Mouse (Mus musculus): ENCODE measurements around the gene Pdcl3.

Pdcl3 gene

DNA sequence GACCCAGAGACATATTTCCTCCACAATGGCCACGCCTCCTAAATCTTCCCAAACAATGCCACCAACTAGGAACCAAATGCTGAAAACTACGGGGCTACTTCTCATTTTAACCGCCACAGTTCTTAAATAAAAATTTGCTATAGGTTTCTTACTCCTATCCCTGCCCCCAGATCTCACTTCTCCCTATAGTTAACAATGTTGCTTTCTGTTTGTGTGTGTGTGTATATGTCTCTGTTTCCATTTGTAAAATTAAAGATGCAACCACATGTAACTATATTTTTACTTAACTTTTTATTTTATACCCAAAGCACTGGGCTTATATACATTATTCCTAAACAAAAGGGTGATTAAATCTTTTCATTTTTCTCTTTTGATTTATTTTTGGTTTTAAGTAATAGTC is at the start of gene Pdcl3:
Gene Pdcl3, plus strand, starts transcription at position 301 of the 400 bp plus-strand sequence.
- no peak for DNase-seq

DNA sequence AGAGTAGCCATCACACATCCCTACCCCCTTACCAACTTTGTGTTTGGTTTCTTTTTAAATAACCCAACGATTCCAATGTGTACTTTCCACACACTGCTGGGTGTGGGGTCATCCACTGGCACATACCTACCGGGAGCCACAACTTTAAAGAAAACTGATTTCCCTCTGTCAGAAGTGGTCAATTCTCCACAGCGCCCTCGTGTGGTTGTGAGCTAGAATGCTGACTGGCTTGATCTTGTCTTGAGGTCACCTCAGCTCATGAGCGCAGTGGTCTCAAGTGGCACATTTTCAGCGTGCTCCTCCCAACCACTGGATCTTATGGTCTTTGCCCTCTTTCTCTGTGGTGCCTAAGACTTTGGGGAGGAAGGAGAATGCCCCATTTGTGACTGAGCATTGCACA is 48.6 kb upstream of the Pdcl3 start:
- peak; percentile 70 for DNase-seq

DNA sequence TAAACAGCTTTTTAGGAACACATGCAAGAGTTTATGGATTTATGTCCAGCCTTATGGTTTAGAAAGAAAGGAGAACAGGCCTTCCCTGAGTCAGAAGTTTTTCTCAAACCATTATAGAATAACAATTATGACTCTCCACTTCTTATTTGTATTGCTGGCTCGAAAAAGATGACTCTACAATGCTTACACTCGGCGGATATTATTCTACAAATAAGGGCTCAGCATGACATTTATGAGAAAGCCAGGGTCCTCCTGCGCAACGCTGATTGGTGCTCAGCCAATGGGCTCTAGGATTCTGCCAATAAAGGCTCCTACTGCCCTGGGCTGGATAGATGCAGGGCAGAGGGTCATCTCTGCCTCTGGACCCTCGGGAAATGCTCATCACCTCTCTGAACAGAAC is 46.6 kb upstream of the Pdcl3 start, which contains the start of gene Nms:
Gene Nms, plus strand, starts transcription at position 301 of the 400 bp plus-strand sequence.
- no peak for DNase-seq

DNA sequence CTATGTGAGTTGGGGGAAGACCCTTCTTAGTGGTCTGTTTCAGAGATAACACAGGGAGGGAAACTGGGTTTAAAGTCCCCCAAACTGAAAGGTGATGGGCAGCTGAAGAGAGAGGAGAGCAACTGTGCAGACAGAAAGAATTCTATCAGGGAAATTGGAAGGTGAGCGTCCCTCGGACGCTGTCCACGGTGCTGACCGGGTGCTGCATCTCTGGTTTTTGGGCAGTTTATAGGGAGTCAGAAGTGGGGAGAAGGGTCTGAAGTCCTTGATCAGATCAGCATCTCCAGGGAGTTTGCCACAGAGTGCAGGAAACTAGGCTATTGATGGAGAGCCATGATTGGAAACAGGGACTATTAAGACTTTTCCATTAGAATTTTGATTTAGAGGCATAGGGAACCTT is 45.8 kb upstream of the Pdcl3 start:
- DNase-seq = peak; percentile 65

DNA sequence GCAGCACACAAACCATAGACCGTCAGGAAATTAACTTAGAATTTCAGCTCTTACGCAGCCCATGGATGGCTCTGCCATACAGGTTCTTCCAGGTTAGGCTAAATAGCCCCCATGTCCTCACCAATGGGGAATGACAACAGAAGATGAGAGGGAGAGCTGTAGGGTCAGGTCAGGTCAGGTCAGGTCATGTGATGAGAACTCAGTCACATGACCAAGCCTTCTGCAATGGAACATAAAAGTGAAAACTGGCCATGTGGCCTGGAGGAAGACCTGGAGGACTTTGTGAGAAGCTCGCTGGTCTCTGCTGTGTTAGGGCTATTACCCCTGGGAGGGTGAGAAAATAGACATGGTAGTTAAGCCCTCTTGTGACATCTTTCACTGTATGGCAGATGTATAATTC is 29.0 kb upstream of the Pdcl3 start:
- DNase-seq = no peak

DNA sequence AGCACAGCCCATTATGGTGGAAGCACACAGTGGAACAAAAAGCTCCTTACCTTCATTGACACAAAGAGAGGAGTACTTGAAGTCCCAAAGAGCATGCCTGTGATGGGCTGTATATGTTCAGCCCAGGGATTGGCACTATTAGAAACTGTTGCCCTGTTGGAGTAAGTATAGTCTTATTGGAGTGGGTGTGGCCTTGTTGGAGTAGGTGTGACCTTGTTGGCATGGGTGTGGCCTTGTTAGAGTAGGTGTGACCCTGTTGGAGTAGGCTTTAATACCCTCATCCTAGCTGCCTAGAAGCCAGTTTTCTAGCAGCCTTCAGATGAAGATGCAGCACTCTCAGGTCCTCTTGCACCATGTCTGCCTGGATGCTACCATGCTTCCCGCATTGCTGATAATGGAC is 16.3 kb upstream of the Pdcl3 start:
- DNase-seq = no peak

DNA sequence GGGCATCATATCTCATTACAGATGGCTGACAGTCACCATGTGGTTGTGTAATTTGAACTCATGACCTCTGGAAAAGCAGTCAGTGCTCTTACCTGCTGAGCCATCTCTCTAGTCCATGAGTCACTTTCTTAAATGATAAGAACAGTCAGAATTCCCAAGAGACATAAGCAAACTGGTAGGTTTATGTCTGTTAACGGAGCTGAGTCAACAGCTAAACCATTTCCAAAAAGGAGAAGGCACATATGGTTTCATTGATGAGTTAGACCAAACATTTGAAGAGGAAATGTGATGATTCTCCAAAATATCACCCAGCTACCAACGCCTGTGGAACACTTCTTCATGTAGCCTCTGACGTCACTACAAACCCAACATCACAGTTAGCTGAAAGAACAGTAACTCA is 13.7 kb upstream of the Pdcl3 start:
- no peak for DNase-seq

DNA sequence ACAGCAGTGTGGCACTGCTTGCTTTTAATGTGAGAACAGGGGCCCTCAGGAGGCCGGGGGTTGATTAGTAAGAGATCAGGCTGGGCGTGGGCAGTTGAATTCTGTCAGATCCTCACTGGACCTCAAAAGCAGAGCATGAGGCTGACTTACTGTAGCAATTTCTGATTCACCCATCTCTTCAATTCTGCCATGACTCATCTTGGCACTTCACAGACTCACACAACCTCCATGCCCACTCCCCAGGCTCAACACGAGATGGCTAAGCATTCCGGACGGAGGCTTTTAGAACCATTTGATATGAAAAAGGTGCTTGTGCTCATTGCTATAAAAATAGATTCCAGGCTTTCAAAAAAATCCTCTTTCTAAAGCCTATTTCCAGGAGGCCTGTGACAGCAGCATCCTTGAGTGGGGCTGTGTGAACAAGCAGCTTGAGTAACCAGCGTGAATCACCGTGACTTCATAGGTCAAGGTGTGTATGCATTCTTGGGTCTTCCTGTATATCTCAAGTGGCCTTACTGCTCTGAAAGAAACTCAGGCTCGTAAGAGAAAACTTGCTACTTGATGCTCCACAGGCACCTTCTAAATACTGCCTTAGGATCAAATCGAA is 12.3 kb upstream of the Pdcl3 start:
- DNase-seq = no peak

DNA sequence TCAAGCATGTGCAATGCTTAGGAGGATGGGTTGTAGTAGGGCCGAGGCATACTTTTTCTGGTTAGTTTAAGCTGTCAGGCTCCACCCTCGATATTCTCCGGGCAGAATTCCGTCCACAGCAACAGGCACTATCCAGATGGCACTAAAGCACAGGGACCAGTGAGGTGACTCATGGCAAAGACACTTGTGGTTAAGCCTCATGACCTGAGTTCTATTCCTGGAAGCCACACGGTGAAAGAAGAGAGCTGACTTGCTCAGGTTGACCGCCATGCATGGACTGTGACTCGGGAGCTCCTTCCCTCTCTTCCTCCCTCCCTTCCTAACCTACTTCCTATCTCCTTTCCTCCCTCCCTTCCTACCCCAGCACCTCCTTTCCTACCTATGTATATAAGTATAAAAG is 5.5 kb upstream of the Pdcl3 start:
- no peak for DNase-seq

DNA sequence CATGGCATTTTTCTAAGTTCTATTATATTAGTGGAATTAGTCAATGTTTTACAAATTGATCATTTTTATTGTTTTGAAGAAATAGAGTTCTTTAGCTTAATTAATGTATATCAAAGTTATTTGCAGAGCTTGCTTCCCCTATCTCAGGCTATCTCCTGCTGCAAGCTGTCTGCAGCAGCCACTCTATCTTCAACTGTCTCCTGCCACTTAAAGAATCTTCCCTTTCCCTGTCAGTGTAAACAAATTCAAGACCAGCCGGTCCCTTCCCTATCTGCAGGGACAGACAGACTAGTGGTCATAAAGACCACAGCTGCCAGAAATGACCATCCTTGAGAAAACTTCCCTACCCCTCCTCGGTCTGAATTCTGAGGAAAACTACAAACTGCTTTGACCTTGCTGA is 1.5 kb upstream of the Pdcl3 start:
- DNase-seq = no peak

DNA sequence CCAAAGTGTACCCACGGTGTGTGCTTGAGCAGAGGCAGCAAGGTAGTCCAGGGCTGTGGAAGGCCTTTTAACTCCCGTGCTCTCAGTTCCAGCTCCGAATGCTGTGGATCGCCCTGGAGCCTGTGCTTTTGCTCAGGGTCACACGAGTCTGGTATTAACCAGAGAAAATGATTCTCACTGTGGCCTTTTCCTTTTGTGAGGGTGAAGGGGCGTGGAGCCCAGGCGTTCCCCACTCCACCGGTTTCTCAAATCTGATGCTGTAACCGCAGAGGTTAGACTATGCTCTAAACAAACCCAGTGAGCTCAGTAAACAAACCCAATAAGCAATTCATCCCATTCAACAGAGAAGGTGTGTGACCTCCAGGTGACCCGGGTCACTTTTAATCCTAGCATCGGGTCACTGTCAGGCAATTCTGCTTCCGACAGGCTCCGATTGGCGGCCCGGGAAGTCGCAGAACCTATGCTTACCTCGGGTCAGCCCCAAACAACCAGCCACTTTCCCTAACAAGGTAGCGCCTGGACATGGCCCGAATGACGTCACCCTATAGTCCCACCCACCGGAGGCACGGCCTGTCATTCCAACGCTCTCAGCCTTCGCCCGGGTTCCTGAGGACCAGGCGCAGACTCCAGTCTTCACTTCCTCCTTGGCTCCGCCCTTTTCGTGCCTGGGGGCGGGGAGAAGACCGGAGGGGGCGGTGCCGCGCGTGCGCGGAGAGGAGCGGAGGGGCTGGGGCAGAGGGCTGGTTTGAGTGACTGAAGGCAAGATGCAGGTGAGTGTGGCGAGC is 1.9 kb downstream of the Pdcl3 start:
- DNase-seq = peak; percentile 97

DNA sequence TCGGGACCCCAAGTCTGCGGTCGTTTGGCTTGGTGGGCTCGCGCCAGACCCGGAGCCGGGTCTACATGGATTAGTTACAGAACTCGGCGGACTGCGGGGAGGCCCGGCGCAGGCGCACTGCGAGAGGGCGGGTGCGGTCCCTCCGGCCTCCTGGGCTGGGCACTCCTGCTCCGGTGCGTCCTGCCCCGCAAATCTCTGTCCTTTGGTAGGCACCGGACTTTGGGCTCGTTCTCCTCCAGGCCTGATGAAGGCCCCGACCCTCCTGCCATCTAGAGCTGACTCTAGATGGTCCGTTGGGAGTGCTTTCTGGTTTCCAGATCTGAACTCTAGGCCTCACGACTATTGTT is 2.4 kb downstream of the Pdcl3 start:
- no peak for DNase-seq

DNA sequence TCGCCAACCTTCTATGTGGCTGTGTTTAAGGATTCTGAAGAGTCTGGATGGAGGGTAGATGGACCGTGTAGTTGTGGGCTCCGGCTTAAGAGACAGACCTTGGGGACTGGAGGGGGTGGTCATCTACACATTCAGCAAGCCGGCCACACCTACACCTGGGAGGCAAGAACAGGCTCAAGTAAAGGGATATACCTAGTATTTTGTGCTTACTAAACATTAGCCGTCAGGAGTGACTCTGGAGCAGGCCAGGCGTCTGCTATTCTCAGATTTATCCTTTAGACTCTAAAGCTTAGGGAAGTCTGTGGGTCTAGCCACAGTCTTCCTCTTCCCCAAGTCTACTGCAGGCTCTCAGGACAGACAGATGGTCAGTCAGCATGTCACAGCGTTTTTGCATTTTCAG is 2.9 kb downstream of the Pdcl3 start:
- DNase-seq = no peak

DNA sequence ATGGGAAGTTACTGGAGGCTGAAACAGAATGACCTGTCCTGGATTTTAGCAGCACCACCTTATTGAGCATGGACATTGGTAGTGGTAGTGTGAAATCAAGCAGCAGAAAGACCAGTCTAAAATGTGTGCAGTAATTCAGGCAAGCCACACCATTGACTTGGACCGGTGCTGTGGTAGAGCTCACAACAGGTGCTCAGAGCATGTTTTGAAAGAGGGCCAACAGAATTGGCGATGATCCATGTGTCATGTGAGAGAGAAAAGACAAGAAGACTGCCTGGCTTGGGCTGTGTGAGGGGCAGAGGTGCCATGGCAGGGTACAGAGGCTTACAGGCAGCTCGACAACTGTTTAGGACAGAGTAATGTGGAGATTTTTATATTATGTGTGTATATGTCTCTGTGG is 7.0 kb downstream of the Pdcl3 start:
- DNase-seq = no peak

DNA sequence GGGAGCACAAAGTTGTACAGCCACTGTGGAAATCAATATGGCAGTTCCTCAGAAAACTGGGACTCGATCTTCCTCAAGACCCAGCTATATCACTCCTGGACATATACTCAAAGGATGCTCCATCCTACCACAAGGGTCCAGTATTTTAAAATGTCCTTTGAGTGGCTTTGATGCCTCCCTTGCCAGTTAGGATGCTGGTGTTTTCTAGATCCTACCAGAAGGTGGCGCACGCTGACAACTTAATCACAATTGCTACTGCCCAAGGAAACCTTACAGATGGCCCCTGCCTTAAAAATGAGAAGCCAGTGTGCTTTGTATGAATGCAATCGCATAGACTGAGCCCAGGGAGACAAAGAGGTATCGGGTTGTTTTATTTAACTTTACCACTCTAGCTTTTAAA is 15.7 kb downstream of the Pdcl3 start:
- DNase-seq = peak; percentile 85

DNA sequence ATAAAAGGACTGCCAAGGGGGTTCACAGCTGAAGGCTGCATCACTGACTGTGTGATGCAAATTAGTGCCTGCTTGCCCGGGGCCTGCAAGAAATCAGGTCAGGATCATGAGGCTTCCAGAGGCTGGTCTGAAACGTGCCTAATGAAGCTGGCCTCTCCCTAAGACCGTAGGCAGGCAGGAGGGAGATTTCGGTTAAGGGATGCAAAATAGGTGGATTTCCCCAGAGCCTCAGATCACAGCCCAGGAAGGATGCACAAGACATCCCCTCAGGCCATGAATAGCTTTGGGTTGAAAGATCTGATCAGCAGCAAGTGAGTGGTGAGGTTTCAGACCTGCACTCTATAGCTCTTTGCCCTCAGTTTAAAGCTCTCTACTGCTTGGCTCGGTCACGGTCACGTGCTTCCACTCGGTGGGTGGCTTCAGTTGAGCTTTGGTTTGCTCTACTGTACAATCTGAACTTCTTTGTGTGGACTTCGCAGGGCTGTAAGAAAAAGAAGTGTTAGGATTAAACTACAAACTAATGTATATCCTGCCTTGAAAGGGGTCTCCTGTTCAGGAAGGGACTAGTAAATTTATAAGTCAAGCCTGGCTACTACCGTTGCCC is 20.4 kb downstream of the Pdcl3 start:
- DNase-seq = no peak

DNA sequence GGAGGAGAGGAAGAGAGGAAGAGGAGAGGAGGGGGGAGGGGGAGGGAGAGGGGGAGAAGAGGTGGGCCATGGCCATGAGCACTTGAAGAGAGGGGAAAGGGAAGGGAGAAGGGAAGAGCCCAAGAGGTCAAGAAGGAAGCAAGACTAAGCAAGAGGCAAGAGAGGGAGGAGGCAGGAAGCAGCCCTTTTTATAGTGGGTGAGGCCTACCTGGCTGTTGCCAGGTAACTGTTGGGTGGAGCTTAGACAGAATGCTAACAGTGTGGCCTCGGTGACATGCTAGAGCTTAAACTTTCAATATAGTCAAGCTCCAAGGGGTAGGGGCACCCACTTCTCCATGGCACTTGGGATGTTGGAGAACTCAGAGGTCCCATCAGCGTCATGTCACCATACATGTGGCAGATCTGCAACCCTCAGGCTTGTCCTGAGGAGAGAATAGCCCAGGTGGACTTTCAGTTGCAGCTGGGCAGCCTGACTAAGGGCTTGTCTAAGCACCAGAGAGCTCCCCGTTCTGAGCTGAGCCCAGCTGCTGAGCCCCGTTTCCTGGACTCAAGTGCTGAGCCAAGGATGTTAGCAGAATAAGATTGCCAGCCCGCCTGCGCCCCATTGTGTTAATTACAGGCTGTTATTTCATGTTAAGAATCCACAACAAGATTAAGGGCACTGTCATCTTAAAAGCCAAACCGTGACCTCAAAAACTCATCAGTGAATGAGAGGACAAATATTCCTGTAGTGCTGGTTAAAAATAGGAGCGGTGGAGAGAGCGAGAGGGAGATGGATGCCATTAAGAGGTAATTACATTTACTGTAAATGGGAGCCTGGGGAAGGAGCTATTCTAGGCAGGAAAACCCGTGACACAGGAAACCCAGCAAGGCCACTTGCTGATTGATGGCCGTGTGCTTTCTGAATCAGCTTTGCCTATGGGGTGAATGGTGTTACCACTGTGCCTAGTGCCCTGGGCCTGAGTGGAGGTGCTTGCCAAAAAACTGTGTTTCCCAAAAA is 21.7 kb downstream of the Pdcl3 start:
- no peak for DNase-seq

DNA sequence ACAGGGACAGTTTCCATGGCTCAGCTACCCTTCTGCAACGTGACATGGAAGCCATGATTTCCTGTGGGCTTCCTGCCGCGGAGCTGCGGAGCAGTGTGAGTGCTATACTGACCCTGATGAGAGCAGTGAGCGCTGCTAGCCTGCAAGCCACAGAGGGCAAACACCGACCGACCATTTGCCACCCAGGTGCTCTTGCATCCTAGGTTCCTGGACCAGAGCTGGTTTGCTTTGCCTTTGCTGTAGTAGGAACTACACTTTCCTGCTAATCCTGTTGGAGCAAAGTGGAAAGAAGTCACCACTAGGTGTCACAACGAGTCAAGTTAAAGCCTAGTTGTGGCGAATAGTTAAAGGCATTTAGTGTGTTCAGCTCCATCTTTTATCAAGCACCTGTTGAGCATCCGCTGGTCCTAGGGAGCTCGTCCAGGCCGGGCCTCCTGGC is 25.2 kb downstream of the Pdcl3 start:
- DNase-seq = peak; percentile 85

DNA sequence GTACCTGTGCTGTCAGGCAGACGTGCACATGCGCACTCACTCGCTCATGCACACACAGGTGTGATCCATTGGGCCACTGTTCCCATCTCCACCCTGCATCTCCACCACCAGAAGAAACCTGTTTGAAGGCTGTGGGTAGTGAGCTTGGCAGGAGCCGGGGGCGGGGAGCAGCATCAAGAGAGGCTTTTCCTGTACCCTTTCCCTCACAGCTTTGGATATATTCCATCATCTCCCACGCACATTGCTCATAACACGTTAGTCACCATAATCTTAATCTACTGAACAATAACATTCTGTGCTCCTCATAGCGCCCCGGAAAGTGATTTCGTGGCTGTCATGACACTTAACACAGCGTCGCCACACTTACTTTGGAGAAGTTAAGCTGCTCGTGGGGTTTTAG is 27.2 kb downstream of the Pdcl3 start:
- DNase-seq = no peak

DNA sequence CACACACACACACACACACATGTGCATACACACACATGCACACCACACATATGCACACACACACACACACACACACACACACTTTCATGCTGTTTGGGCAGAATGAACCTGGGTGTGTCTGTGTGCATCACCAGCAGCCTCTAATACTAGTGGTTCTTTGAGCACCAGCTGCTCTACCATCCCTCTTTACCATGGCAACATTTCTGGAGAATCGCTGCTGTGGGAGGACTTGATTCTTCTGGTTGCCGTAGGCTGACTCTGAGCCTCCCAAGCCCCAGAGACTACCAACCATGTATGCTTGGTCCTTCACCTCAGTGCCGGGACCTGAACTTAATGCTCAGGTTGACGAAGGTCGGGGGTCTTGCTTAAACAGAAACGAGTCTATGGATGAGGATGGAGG is 28.4 kb downstream of the Pdcl3 start:
- DNase-seq = no peak

DNA sequence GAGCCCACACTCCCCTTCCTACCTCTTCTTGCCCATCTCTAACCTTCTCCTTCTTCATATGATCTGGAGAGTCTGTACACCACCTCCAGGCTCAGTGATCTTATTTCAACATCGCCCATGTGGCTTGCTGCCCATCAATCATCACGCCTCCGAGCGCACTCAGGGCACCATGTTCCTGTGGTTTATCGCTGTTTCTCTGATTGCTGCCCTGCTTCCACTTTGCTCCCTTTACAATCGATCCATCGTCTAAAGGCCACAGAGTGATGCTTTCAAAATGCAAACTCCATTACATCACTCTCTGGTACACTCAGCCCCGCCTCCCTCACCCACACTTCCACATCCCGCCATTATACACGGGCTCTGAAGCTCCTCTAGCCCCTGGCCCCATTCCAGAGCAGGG is 30.1 kb downstream of the Pdcl3 start:
- no peak for DNase-seq

DNA sequence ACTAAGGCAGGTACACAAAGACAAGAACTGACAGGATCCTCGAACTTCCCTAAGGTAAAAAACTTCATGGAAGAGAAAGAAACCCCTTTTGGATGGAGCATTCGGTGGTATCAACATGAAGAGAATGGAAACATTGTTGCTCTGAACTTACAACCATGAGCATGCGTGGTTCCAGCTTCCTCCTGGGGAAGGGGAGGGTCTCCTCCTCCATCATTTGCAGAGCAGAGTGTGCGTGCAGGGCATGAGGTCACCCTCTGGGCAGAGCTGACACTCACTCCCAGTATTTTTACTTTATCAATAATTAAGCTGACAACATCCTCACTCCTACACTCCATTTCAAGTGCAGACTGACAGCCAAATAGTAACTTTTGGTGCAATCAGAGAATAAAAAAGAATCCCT is 32.5 kb downstream of the Pdcl3 start:
- DNase-seq = no peak

DNA sequence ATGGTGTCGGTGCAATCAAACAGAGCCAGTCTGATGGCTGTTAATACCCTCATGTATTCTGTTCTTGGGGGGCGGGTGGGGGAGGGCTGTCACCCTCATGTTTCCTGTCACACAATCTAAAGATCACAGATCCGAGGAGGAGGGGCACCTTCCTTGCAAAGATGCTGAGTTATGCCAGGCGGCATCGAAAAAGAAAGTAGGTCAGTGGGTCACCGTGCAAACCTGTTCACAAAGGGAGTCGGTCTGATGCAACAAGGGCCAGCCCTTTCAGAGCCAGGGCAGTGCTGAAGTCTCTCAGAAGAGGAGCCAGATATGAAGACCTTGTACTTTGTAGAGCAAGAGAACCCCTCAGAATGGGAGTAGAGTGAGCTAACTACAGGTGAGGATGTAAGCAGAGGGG is 39.7 kb downstream of the Pdcl3 start:
- no peak for DNase-seq

All from embryo, embryonic 11 days (tissue).